Mouse (Mus musculus): Measurements from ENCODE around the gene Rarb. TPM values are rescaled to one million over a fixed set of nuclear protein-coding genes. Genes with fewer than 3 reads are reported as not detected.

Rarb gene
- polyA plus RNA-seq (2012; rRNA removed): 1.2 and 2.7 TPM in 2 replicates

DNA sequence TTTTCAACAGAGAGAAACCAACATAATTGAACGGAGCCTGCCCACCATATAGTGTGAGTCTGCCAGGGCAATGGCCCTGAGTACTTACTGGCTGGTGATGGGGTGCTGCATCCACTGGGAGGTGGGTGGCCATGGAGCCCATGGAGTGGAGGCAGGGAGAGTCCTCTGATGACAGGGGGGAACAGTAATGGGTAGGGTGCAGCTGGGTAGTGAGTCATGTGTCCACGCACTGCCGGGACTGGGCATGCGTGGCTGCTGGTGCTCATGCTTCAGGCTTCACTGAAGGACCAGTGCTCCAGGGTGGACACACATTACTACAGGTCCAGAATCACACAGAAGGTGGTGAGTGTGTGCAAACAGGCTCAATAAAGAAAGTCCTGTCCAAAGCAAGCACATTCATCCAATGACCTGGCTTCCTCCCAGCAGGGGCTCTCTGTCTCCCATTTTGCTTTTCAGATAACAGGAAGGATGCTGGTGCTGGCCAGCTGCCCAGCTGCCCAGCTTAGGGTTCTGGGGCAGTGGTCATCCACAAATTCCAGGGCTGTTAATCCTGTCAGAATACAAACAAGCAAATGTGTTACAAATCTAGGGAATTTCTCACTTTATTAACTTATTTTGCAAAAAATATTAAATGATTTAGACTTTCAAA lies at the start of gene Rarb:
Gene Rarb, minus strand, starts transcription at position 555 of the 649 bp plus-strand sequence.

